Mouse (Mus musculus) CH12F3 (cell line): ENCODE results near the gene Efcab6.

Experiments
- in situ Hi-C: fragments of 300-500 bp; cut with MboI; formaldehyde crosslinking; loops from 2 replicates; pipeline ENCODE4 v1.14.3; 2020; ENCODE audit warnings: low sequenced_read_pairs

Efcab6 gene

DNA sequence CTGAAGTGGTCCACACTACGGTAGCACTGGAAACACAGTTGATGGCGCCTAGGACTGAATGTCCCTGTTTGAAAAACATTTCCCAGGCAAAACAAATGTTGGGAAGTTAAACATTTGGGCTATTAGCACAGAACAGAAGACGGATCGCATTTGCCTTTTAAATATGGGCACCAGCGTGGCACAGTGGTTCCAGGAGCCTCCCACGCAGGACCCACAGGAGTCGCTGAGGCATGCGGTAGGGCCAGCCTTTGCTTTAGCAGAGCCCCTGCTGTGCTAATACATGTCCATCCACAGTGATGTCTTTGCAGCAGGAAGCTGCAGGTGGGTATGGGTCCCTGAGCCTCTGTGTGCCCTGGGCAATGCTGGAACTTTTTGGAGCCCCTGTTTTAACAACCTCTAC is 237.2 kb downstream of the Efcab6 start:
- in situ Hi-C loops, result no loop called here
